Mouse (Mus musculus): Measurements from ENCODE around the gene Dnase1l2. TPM values are rescaled to one million over a fixed set of nuclear protein-coding genes. Genes with fewer than 3 reads are reported as not detected.

Dnase1l2 gene
- polyA plus RNA-seq, 1 experiment from 2014 or later, result 7.9 TPM

- 80% methylated on average over 6 of the region's 6 CpGs for WGBS
- Histone ChIP-seq H3K36me3 (ENCODE audit: control insufficient read depth, insufficient read depth, low read length) (peaks cover 22% of the 10 kb centered on the region), H3K27ac (ENCODE audit: low read length) (no peak within 1 kb of the TSS), H3K4me1 (ENCODE audit: control insufficient read depth, insufficient read depth, low read length) (peaks cover 32% of the 10 kb centered on the region), H3K4me3 (ENCODE audit: low read depth, low read length) (no peak within 1 kb of the TSS), H3K9me3 (replicated peaks; ENCODE audit: control insufficient read depth, low read length, poor library complexity, severe bottlenecking) (no peaks in the 10 kb centered on the region), H3K27me3 (ENCODE audit: control insufficient read depth, insufficient read depth, low read depth, low read length) (no peaks in the 10 kb centered on the region), H3K9ac (ENCODE audit: low read depth, low read length) (no peak within 1 kb of the TSS), H3K4me2 (ENCODE audit: low read length) (peak within 1 kb of the TSS; percentile 99; the same call in 1 of the 2 replicates)
- no peak for ATAC-seq
Observed at GRCm38 (mm10) chr17:24473612-24474275, 30.8 kb upstream of the Dnase1l2 start, which contains the start of gene Bricd5. Bricd5 (plus strand) TSS chr17:24473884.

- Histone ChIP-seq H3K27me3 (ENCODE audit: control insufficient read depth, insufficient read depth, low read depth, low read length) (no peaks in the 10 kb centered on the region), H3K4me1 (ENCODE audit: control insufficient read depth, insufficient read depth, low read length) (peaks cover 23% of the 10 kb centered on the region), H3K4me2 (ENCODE audit: low read length) (peak overlapping the region; percentile 99; the same call in 1 of the 2 replicates), H3K9ac (ENCODE audit: low read depth, low read length) (no peak overlapping the region), H3K9me3 (replicated peaks; ENCODE audit: control insufficient read depth, low read length, poor library complexity, severe bottlenecking) (no peaks in the 10 kb centered on the region), H3K36me3 (ENCODE audit: control insufficient read depth, insufficient read depth, low read length) (peaks cover 22% of the 10 kb centered on the region), H3K27ac (ENCODE audit: low read length) (no peak overlapping the region), H3K4me3 (ENCODE audit: low read depth, low read length) (no peak overlapping the region)
- no peak for ATAC-seq
- WGBS, result 88% methylated on average over 4 of the region's 4 CpGs
Observed at GRCm38 (mm10) chr17:24472512-24472911, 29.6 kb upstream of the Dnase1l2 start.

DNA sequence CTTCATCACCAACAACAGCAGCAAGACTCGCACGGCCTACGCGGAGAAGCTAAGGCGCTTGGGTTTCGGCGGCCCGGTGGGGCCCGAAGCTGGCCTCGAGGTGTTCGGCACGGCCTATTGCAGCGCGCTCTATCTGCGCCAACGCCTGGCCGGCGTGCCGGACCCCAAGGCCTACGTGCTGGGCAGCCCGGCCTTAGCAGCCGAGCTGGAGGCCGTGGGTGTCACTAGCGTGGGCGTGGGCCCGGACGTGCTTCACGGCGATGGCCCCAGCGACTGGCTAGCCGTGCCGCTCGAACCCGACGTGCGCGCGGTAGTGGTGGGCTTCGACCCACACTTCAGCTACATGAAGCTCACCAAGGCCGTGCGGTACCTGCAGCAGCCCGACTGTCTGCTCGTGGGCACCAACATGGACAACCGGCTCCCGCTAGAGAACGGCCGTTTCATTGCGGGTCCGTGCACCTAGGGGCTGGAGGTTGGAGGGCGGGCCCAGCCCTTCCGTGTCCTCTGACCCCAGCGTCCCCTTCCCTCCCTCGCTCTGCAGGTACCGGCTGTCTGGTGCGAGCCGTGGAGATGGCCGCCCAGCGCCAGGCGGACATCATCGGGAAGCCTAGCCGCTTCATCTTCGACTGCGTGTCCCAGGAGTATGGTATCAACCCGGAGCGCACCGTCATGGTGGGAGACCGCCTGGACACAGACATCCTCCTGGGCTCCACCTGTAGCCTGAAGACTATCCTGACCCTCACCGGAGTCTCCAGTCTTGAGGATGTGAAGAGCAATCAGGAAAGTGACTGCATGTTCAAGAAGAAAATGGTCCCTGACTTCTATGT, 28.0 kb upstream of the Dnase1l2 start:
- H3K4me1 ChIP-seq (ENCODE audit: control insufficient read depth, insufficient read depth, low read length), result peaks cover 22% of the 10 kb centered on the region
- peak overlapping the region; percentile 99 for H3K4me2 ChIP-seq (ENCODE audit: low read length)
- no peaks in the 10 kb centered on the region for H3K9me3 ChIP-seq (replicated peaks; ENCODE audit: control insufficient read depth, low read length, poor library complexity, severe bottlenecking)
- WGBS, result under 1% methylated on average over 68 of the region's 68 CpGs
- peak overlapping the region; percentile 92 for H3K4me3 ChIP-seq (ENCODE audit: low read depth, low read length)
- peak overlapping the region; percentile 86 for H3K27ac ChIP-seq (ENCODE audit: low read length)
- no peaks in the 10 kb centered on the region for H3K27me3 ChIP-seq (ENCODE audit: control insufficient read depth, insufficient read depth, low read depth, low read length)
- H3K9ac ChIP-seq (ENCODE audit: low read depth, low read length), result peak overlapping the region; percentile 92
- ATAC-seq, result peak; percentile 21
- H3K36me3 ChIP-seq (ENCODE audit: control insufficient read depth, insufficient read depth, low read length), result peaks cover 10% of the 10 kb centered on the region

DNA sequence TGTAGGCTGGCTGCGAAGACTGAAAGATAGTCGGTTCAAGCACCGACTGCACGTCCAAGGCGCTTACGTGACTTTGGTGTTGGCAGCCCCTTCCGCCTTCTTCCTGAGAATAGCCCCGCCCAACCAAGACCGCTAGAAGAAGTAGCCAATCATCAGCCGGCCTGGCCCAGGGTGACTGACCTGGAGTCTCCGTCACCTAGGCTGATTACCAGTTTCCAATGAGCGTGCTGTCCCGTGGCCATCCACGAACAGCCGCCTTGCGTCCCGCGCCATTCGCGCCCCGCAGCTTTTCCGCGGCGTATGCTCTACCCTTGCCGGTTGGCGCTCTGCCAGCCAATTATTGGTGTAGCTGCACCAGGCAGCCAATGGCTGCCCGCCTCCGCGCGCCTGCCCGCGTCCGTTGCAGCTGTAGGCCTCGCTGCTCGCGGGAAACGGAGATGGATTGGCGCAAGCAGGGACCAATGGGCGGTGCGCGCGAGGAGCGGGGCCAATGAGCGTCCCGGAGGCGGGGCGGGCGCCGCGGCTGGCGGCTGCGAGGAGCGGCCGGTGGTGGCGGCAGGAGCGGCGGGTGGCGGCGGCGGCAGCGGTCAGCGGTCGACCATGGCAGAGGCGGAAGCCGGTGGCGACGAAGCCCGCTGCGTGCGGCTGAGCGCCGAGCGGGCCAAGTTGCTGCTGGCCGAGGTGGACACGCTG, 27.2 kb upstream of the Dnase1l2 start, which contains the start of the genes E4f1 and Pgp:
Gene E4f1 (minus strand): TSS at position 404 of the 693 bp plus-strand sequence.
Gene Pgp (plus strand): TSS at position 483 of the 693 bp plus-strand sequence.
- peaks cover 5% of the 10 kb centered on the region; the same call in 1 of the 2 replicates for H3K36me3 ChIP-seq (ENCODE audit: control insufficient read depth, insufficient read depth, low read length)
- H3K27me3 ChIP-seq (ENCODE audit: control insufficient read depth, insufficient read depth, low read depth, low read length), result no peaks in the 10 kb centered on the region
- H3K4me1 ChIP-seq (ENCODE audit: control insufficient read depth, insufficient read depth, low read length), result peaks cover 22% of the 10 kb centered on the region
- WGBS, result under 1% methylated on average over 68 of the region's 75 CpGs
- H3K4me2 ChIP-seq (ENCODE audit: low read length), result peak within 1 kb of the TSS; percentile 99
- H3K9ac ChIP-seq (ENCODE audit: low read depth, low read length), result peak within 1 kb of the TSS; percentile 92
- peak within 1 kb of the TSS; percentile 86 for H3K27ac ChIP-seq (ENCODE audit: low read length)
- peak within 1 kb of the TSS; percentile 92 for H3K4me3 ChIP-seq (ENCODE audit: low read depth, low read length)
- ATAC-seq, result peak; percentile 97
- no peaks in the 10 kb centered on the region for H3K9me3 ChIP-seq (replicated peaks; ENCODE audit: control insufficient read depth, low read length, poor library complexity, severe bottlenecking)

GRCm38 (mm10) chr17:24469336-24469909, 26.5 kb upstream of the Dnase1l2 start:
- ATAC-seq, result no peak

GRCm38 (mm10) chr17:24468636-24469246, 25.8 kb upstream of the Dnase1l2 start:
- Histone ChIP-seq H3K27me3 (ENCODE audit: control insufficient read depth, insufficient read depth, low read depth, low read length) (no peaks in the 10 kb centered on the region), H3K4me1 (ENCODE audit: control insufficient read depth, insufficient read depth, low read length) (peaks cover 21% of the 10 kb centered on the region), H3K4me3 (ENCODE audit: low read depth, low read length) (no peak overlapping the region), H3K4me2 (ENCODE audit: low read length) (no peak overlapping the region), H3K27ac (ENCODE audit: low read length) (no peak overlapping the region), H3K9ac (ENCODE audit: low read depth, low read length) (no peak overlapping the region), H3K36me3 (ENCODE audit: control insufficient read depth, insufficient read depth, low read length) (no peaks in the 10 kb centered on the region), H3K9me3 (replicated peaks; ENCODE audit: control insufficient read depth, low read length, poor library complexity, severe bottlenecking) (no peaks in the 10 kb centered on the region)
- WGBS, result 95% methylated on average over 5 of the region's 5 CpGs
- ATAC-seq, result no peak

More at GRCm38 (mm10) chr17:24469336-24469909, 26.5 kb upstream of the Dnase1l2 start:
- H3K9ac ChIP-seq (ENCODE audit: low read depth, low read length), result peak overlapping the region; percentile 59
- peak overlapping the region; percentile 86 for H3K27ac ChIP-seq (ENCODE audit: low read length)
- H3K4me1 ChIP-seq (ENCODE audit: control insufficient read depth, insufficient read depth, low read length), result peaks cover 22% of the 10 kb centered on the region
- peak overlapping the region; percentile 66 for H3K4me2 ChIP-seq (ENCODE audit: low read length)
- peak overlapping the region; percentile 92 for H3K4me3 ChIP-seq (ENCODE audit: low read depth, low read length)
- no peaks in the 10 kb centered on the region for H3K27me3 ChIP-seq (ENCODE audit: control insufficient read depth, insufficient read depth, low read depth, low read length)
- H3K36me3 ChIP-seq (ENCODE audit: control insufficient read depth, insufficient read depth, low read length), result peaks cover under 1% of the 10 kb centered on the region; the same call in 1 of the 2 replicates
- no peaks in the 10 kb centered on the region for H3K9me3 ChIP-seq (replicated peaks; ENCODE audit: control insufficient read depth, low read length, poor library complexity, severe bottlenecking)
- WGBS, result 18% methylated on average over 7 of the region's 7 CpGs

- H3K4me1 ChIP-seq (ENCODE audit: control insufficient read depth, insufficient read depth, low read length), result no peaks in the 10 kb centered on the region
- H3K27ac ChIP-seq (ENCODE audit: low read length), result no peak overlapping the region
- H3K27me3 ChIP-seq (ENCODE audit: control insufficient read depth, insufficient read depth, low read depth, low read length), result no peaks in the 10 kb centered on the region
- ATAC-seq, result no peak
- H3K9me3 ChIP-seq (replicated peaks; ENCODE audit: control insufficient read depth, low read length, poor library complexity, severe bottlenecking), result no peaks in the 10 kb centered on the region
- WGBS, result 68% methylated on average over 6 of the region's 6 CpGs
- H3K4me2 ChIP-seq (ENCODE audit: low read length), result no peak overlapping the region
- H3K9ac ChIP-seq (ENCODE audit: low read depth, low read length), result no peak overlapping the region
- H3K4me3 ChIP-seq (ENCODE audit: low read depth, low read length), result no peak overlapping the region
- no peaks in the 10 kb centered on the region for H3K36me3 ChIP-seq (ENCODE audit: control insufficient read depth, insufficient read depth, low read length)
Observed at GRCm38 (mm10) chr17:24463374-24464133, 20.6 kb upstream of the Dnase1l2 start.

Data from midbrain, embryonic 16.5 days (tissue).